Mouse (Mus musculus): Measurements from ENCODE around the gene Szrd1.

Szrd1 gene

DNA sequence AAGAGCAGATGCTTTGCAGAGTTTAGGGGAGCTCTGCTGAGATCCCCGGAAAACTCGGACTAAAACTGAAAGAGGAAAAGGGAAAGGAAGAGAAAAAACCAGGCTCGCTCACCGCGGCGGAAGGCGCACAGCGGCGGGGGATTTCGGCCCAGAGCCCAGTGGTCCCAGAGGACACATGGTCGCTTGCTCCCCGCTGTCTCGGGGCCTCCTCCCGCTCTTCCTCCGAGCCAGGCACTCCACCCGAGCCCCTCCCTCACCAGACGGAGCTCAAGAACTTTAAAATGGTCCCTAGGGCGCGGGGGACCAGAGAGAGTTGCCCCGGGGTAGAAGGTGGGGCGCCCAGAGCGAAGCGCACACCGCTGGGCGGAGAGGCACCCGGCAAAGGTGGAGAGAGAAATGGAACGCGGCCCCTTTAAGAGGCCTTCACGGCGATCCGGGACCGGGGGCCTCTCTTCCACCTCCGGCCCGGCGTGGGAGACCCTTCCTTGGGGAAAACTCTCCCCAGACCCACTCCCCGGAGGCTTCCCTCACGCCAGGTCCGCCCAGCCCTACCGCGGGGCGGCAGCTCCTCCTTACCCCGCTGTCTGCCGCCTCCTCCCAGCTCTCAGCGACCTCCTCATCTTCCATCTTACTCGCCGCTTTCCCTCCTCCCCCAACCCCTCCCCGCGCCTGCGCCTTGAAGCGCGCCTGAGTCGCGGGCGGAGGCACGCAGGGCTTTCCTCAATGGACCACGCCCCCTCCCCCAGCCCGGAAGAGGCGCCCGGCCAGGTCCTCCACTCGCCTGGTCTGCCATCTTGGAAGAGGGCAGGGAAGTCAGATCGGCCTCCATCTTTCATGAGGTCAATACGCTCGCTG is at the start of gene Szrd1:
Szrd1 (minus strand) TSS at position 660 of the 855 bp plus-strand sequence.
- DNase-seq (ENCODE audit: low spot score): peak; percentile 97

- no peak for DNase-seq (ENCODE audit: low spot score)
Observed at GRCm38 (mm10) chr4:141186923-141187836, 47.6 kb upstream of the Szrd1 start.

GRCm38 (mm10) chr4:141184426-141184825 is 44.9 kb upstream of the Szrd1 start:
- DNase-seq (ENCODE audit: low spot score): no peak

GRCm38 (mm10) chr4:141183932-141184331 is 44.4 kb upstream of the Szrd1 start:
- no peak for DNase-seq (ENCODE audit: low spot score)

GRCm38 (mm10) chr4:141181981-141182380 is 42.4 kb upstream of the Szrd1 start:
- DNase-seq (ENCODE audit: low spot score): no peak

GRCm38 (mm10) chr4:141180831-141181230 is 41.3 kb upstream of the Szrd1 start:
- no peak for DNase-seq (ENCODE audit: low spot score)

DNA sequence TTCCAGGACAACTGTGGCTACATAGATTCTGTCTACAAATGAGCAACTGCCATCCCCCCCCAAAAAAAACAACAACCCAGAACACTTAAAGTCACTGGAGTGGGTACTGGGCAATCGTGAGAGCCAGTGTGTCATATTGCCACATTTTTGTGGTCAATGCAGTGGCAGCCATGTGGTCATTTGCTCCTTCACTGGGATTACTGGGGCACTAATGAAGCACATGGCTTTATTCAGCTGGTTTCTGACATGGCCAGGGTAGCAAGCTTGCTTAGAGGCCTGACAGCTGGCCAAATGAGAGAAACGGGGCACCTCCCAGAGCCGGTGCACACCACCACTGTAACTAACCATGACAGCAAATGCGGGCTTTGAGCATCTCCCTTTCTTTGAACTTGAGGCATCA is 38.9 kb upstream of the Szrd1 start:
- DNase-seq (ENCODE audit: low spot score): no peak

DNA sequence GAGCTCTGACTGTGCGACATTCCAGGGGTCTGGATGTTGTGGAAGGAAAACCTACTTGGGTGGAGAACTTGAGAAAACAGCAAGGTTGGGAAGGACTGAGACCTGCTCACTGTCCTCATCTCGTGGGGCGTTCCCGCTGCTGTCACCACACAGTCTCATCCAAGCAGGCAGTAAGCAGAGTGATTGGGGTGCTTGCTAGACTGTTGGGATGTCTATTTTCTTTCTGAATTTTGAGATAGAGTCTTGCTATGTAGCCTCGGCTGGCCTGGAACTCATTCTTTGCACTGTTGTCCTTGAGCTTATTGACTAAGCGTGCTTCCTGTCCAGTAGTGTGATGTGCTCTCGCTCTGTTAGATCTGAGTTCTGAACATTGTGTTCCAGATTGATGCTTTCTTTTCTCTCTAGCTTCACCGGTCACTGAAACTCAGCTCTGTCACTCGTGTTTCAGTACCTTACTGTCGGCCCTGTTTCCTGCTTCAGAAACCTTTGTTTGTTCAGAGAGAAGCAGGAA is 36.8 kb upstream of the Szrd1 start:
- no peak for DNase-seq (ENCODE audit: low spot score)

DNA sequence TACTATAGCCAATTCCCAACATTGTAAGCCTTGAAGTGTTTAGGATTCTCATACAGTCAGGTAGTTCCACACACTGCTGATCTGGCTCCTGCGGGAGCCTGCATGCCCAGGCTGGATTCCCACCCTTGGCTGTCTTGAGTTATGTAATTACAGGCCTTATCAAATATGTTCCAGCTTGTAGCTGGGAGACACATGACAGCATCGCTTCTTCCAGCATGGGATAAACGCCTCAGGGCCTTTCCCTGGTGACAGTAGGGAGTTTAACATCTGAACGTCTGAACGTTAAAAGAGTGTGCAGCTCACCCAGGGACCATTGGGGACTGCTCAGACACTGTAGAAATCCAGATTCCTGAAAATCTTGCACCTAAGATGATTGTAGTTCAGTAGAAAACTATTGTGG is 36.2 kb upstream of the Szrd1 start:
- DNase-seq (ENCODE audit: low spot score): no peak

- no peak for DNase-seq (ENCODE audit: low spot score)
Observed at GRCm38 (mm10) chr4:141172121-141172520, 32.5 kb upstream of the Szrd1 start.

DNA sequence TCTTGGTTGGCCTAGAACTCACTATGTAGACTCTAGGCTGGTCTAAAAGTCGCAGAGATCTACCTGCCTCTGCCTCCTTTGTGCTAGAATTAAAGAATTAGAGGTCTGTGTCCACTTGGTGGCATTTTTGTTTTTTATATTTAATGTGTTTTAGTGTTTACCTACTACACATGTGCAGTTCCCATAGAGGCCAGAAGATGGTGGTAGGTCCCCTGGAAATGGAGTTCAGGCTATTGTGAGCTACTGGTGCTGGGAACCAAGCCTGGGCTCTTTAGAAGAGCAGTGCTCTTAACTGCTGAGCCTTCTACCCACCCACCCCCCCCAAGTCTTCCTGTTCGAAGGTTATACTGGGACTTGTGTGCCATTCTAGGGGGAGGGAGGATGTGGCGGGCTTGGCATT is 27.6 kb upstream of the Szrd1 start:
- DNase-seq (ENCODE audit: low spot score): no peak

DNA sequence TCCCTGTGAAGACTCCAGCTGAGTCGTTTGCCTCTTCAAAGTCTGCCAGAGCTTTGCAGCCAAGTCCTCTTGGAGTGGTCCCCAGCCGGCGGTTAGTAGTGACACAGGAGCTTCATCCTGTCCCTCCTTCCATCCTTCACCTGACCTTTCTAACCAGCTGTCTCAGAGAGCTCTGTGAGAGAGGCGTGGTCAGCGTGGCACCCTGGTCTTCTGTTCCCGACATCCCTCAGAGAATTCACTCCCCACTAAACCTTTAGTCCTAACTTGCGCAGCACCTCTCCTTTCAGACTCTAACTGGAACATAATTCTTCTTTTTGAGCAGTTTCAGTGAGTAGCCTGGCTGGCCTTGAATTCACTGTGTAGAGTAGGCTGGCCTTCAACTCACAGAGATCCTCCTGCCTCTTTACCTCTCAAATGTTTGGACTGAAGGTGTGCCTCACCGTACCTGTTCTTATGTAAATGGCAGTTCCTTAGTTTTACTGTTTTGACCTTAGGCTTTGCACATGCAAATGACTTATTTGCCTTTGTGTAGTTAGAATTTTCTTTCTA is 26.2 kb upstream of the Szrd1 start:
- DNase-seq (ENCODE audit: low spot score): no peak

GRCm38 (mm10) chr4:141163729-141164128 is 24.2 kb upstream of the Szrd1 start:
- DNase-seq (ENCODE audit: low spot score): no peak

GRCm38 (mm10) chr4:141161699-141162208 is 22.2 kb upstream of the Szrd1 start:
- DNase-seq (ENCODE audit: low spot score): no peak

GRCm38 (mm10) chr4:141160193-141160592 is 20.6 kb upstream of the Szrd1 start:
- DNase-seq (ENCODE audit: low spot score): no peak

DNA sequence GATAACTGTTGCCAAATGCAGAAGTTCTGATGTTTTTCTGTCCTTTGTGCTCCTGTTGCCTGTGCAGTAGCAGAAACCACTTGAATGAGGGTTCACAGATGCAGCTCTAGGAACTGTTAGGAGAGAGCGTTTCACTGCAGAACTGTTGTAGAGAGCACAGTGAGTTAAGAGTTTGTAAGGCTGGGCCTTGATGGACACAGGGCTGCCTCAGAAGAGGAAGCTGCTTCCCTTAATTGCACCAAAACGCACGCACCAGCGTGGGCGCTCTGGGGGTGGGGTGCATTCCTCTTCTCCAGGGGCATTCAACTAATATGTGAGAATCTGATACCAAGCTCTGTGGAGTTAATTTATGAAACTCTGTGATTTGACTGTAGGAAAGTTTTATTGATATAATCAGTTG is 20.1 kb upstream of the Szrd1 start:
- no peak for DNase-seq (ENCODE audit: low spot score)

GRCm38 (mm10) chr4:141159093-141159492 is 19.5 kb upstream of the Szrd1 start:
- no peak for DNase-seq (ENCODE audit: low spot score)

DNA sequence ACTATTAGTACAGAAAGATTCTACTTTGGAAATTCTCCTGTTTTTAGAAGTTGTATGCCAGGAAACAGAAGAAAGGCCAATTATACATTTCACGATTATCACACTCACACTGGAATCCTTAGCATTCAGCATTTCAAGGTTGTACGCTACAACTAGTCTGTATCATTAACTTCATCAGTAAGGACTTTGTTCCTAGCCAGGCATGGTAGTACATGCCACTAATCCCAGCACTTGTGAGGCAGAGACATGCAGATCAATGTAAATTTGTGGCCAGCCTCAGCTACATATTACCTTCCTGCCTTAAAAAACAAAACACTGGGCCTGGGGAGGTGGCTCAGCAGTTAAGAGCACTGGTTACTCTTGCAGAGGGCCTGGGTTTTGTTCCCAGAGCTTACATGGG is 19.0 kb upstream of the Szrd1 start:
- DNase-seq (ENCODE audit: low spot score): no peak

- DNase-seq (ENCODE audit: low spot score): no peak
Observed at GRCm38 (mm10) chr4:141157485-141157884, 17.9 kb upstream of the Szrd1 start.

- DNase-seq (ENCODE audit: low spot score): no peak
Observed at GRCm38 (mm10) chr4:141149116-141149515, 9.5 kb upstream of the Szrd1 start.

DNA sequence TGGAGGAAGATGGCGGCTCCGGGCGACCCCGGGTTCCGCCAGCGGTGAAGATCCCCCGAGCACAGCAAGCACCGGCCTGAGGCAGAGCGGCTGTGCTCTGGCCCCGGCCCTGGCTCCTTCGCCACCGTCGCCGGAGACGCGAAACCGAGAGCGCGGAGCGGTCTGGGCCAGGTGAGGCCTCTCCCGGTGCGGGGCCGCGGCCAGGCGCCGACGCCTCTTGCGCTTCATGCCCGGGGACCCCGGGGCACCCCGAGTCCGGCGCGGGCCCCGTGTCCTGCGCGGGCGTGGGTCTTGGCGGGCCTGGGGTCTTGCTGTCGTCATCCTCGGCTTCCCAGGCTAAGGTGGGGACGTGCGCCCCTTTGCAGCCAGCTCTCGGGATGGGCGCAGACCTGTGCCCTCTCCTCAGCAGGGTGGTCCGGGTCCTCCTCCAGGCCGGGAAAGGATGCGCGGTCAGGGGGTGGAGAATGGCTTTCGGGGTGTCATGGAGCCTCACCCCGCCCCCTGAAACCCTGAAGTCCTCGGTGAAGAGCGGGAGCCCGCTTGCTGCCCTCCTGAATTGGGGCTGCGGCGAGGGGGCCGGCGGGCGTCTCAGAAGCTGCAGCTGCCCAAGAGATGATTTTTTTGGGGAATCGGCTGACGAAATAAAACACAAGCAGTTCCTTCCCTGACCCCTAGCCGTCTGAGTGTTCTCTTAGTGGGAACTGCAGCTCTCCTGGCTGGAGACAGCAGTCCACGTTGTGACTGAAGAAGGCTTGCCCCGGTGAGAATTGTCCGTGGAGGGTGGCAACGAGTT is 8.6 kb upstream of the Szrd1 start:
- no peak for DNase-seq (ENCODE audit: low spot score)

All from left cerebral cortex, adult 11 months (tissue).